Mouse (Mus musculus) hindbrain, embryonic 13.5 days (tissue): Measurements from ENCODE around the gene Olfr1. TPM values are rescaled to one million over a fixed set of nuclear protein-coding genes. Genes with fewer than 3 reads are reported as not detected.

Experiments
- ATAC-seq: fragments of 200-750 bp; cut with Nextera tagmentation; 2 replicates; pipeline ENCODE4 v1.8.0; 2017; ENCODE audit warnings: moderate TSS enrichment; ENCODE audit not compliant: low FRiP score
- H3K27ac ChIP-seq: fragments of 300-500 bp; sonication (generic); 2 replicates; pipeline ENCODE4 v1.5.1; 2015; ENCODE audit warnings: inconsistent platforms, mild to moderate bottlenecking, moderate library complexity
- H3K27me3 ChIP-seq: fragments of 300-500 bp; sonication (generic); 2 replicates; pipeline ENCODE4 v1.6.1; 2015; ENCODE audit warnings: mild to moderate bottlenecking, inconsistent platforms
- H3K36me3 ChIP-seq: fragments of 300-500 bp; sonication (generic); 2 replicates; pipeline ENCODE4 v1.6.1; 2015; ENCODE audit warnings: mild to moderate bottlenecking, inconsistent platforms
- H3K4me1 ChIP-seq: fragments of 300-500 bp; sonication (generic); replicated peaks from 2 replicates; pipeline ENCODE4 v1.6.1; 2015; ENCODE audit warnings: inconsistent platforms
- H3K4me2 ChIP-seq: fragments of 300-500 bp; sonication (generic); 2 replicates; pipeline ENCODE4 v1.6.1; 2015; ENCODE audit warnings: inconsistent platforms, mild to moderate bottlenecking, moderate library complexity
- H3K4me3 ChIP-seq: fragments of 300-500 bp; sonication (generic); 2 replicates; pipeline ENCODE4 v1.5.1; 2015; ENCODE audit warnings: mild to moderate bottlenecking, inconsistent platforms
- H3K9ac ChIP-seq: fragments of 300-500 bp; sonication (generic); 2 replicates; pipeline ENCODE4 v1.6.1; 2015; ENCODE audit warnings: mild to moderate bottlenecking, inconsistent platforms
- H3K9me3 ChIP-seq: fragments of 300-500 bp; sonication (generic); 2 replicates; pipeline ENCODE4 v1.6.1; 2016; ENCODE audit warnings: inconsistent platforms
- WGBS: fragments of 180-500 bp; shearing (Covaris S2); methylation state at CpG from one replicate; pipeline ENCODE4 v1.1.7; 2015; 5-methylcytosine and 5-hydroxymethylcytosine counted together
- polyA plus RNA-seq: library from polyadenylated mRNA; unstranded; fragments of >200 nt; fragmentation: Nextera tagmentation; extraction: Ambion mirVana; gene quantifications from 2 replicates; pipeline ENCODE4 v1.2.1, GENCODE M21; 2015

The Olfr1 gene
- polyA plus RNA-seq, result not detected in 2 replicates

DNA sequence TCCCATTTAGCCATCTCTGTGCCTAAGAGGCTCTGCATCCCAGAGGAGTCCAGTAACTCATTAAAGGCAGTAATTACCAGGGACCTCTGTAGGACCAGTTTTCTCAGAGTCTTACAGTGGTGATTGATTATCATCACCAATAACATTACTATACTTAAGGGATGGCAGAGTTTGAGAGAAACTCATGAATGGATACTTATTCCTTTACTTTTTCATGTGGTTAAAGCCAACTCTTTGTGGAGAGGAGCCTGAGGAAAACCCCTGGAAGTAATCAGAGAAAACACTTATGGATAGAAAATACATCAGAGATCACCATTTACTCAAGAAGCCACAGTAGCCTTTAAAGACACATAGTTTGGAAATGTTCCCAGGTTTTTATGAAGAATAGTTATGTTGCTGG is at the start of gene Olfr1:
Olfr1 (minus strand) TSS at position 101 of the 400 bp plus-strand sequence.
- Histone ChIP-seq H3K27me3 (no peaks in the 10 kb centered on the region), H3K9me3 (0 out of 2 replicates have a peak, but pooled peaks cover 5% of the 10 kb centered on the region), H3K4me3 (no peak within 1 kb of the TSS), H3K4me2 (no peak within 1 kb of the TSS), H3K9ac (no peak within 1 kb of the TSS), H3K36me3 (no peaks in the 10 kb centered on the region), H3K4me1 (no peaks in the 10 kb centered on the region), H3K27ac (no peak within 1 kb of the TSS)
- ATAC-seq, result no peak

DNA sequence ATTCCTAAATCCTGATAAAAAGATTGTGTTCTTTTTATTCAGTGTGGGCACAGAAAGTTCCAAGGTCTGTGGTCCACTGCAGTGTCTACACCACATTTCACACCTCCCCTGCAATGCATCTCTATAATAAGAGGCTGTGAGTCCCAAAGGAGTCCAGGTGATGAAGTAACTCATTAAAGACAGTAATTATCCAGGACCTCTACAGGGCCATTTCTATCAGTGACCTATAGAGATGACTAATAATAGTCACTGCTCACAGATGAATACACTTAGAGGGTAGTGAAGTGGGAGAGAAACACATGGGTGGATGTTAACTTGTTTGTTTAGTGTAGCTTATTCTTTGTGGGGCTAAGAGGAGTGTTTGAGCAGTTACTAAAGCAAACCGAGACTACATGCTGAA is 29.0 kb upstream of the Olfr1 start, which contains the start of gene Olfr378:
Olfr378 (minus strand) TSS at position 101 of the 400 bp plus-strand sequence.
- Histone ChIP-seq H3K27ac (no peak within 1 kb of the TSS), H3K4me2 (no peak within 1 kb of the TSS), H3K27me3 (no peaks in the 10 kb centered on the region), H3K4me1 (no peaks in the 10 kb centered on the region), H3K9me3 (peaks cover 4% of the 10 kb centered on the region), H3K9ac (no peak within 1 kb of the TSS), H3K4me3 (no peak within 1 kb of the TSS), H3K36me3 (no peaks in the 10 kb centered on the region)
- 94% methylated on average over 1 of the region's 1 CpGs for WGBS
- no peak for ATAC-seq

DNA sequence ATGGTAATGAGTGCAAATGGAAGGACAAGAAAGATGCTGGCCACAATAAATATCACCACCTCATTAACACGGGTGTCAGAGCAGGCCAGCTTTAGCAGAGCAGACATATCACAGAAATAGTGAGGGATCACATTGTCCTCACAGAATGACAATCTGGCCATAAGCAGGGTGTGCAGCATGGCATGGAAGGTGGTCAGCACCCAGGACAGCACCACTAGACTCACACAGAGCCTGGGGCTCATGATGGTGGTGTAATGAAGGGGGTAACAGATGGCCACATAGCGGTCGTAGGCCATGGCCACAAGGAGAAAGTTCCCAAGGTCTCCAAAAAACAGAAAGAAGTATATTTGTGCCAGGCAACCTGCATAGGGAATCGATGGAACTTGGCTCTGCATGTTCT is 4.0 kb downstream of the Olfr1 start:
- no peaks in the 10 kb centered on the region for H3K27me3 ChIP-seq
- H3K4me1 ChIP-seq, result no peaks in the 10 kb centered on the region
- no peak overlapping the region for H3K4me3 ChIP-seq
- no peaks in the 10 kb centered on the region for H3K36me3 ChIP-seq
- 0 out of 2 replicates have a peak, but pooled peaks cover 5% of the 10 kb centered on the region for H3K9me3 ChIP-seq
- 79% methylated on average over 4 of the region's 4 CpGs for WGBS
- no peak overlapping the region for H3K4me2 ChIP-seq
- no peak for ATAC-seq
- H3K9ac ChIP-seq, result no peak overlapping the region
- no peak overlapping the region for H3K27ac ChIP-seq

DNA sequence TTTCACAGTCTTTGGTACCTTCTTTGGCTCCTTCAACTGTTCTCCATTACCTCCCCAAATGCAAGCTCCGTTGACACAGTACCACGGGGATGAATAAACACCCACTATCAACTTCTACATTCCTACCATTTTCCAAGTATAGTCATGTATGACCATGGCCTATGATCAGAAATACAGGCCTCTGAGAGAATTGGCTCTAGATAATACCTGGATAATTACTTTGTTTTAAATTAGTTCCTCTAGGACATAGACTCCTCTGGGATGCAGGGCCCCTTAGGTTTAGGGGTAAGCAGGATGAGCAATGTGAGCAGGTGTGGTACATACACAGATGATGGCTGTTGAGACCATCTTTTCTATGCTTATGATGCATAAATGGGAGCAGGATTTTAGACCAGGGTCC is 28.5 kb downstream of the Olfr1 start, which contains the start of gene Olfr376:
Olfr376 (plus strand) TSS at position 301 of the 400 bp plus-strand sequence.
- Histone ChIP-seq H3K27me3 (no peaks in the 10 kb centered on the region), H3K27ac (no peak within 1 kb of the TSS), H3K4me1 (no peaks in the 10 kb centered on the region), H3K9me3 (0 out of 2 replicates have a peak, but pooled peaks cover 2% of the 10 kb centered on the region), H3K4me3 (no peak within 1 kb of the TSS), H3K4me2 (no peak within 1 kb of the TSS), H3K36me3 (no peaks in the 10 kb centered on the region), H3K9ac (no peak within 1 kb of the TSS)
- WGBS, result 93% methylated on average over 2 of the region's 2 CpGs
- ATAC-seq, result no peak

DNA sequence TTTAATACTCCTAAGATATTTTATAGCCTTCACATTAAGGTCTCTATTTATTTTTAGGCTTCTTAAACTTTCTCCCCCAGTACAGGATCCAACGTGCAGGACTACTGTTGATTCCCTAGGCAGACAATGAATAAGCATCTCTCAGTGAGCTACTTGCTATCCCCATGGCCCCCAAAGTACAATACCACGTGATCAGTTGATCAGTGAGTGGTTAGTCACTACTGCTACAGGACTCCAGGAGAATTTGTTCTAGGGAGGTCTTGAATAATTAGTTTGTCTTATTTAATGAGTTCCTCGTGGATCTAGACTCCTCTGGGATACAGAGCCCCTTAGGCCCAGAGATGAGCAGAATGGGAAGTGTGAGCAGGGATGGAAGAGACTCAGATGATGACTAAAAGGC is 48.9 kb downstream of the Olfr1 start, which contains the start of gene Olfr20:
Olfr20 (plus strand) TSS at position 301 of the 400 bp plus-strand sequence.
- ATAC-seq, result no peak
- Histone ChIP-seq H3K36me3 (no peaks in the 10 kb centered on the region), H3K4me1 (no peaks in the 10 kb centered on the region), H3K4me3 (no peak within 1 kb of the TSS), H3K27ac (no peak within 1 kb of the TSS), H3K9me3 (no peaks in the 10 kb centered on the region), H3K27me3 (no peaks in the 10 kb centered on the region), H3K4me2 (no peak within 1 kb of the TSS), H3K9ac (no peak within 1 kb of the TSS)
- 49% methylated on average over 3 of the region's 3 CpGs for WGBS

Other genes starting within 250 kb of the Olfr1 start
- 0.28 and 0.42 TPM in 2 replicates for gene P2rx5, start 239.2 kb downstream of the Olfr1 start, polyA plus RNA-seq
- gene Emc6, start 222.6 kb downstream of the Olfr1 start, polyA plus RNA-seq, result 120 and 136 TPM in 2 replicates
- gene Tax1bp3, start 222.5 kb downstream of the Olfr1 start, polyA plus RNA-seq, result 180 and 185 TPM in 2 replicates
- gene Ctns, start 200.6 kb downstream of the Olfr1 start, polyA plus RNA-seq, result 21.5 and 22.8 TPM in 2 replicates
- 2.0 and 2.3 TPM in 2 replicates for gene Shpk, start 200.2 kb downstream of the Olfr1 start, polyA plus RNA-seq
- gene Trpv1, start 165.3 kb downstream of the Olfr1 start, polyA plus RNA-seq, result 0.41 and 0.86 TPM in 2 replicates
- gene Trpv3, start 132.2 kb downstream of the Olfr1 start, polyA plus RNA-seq, result 0.06 and 0.18 TPM in 2 replicates
- gene Aspa, start 70.0 kb downstream of the Olfr1 start, polyA plus RNA-seq, result 0.84 and 2.4 TPM in 2 replicates
- gene Gm49340, start 69.9 kb downstream of the Olfr1 start, polyA plus RNA-seq, result not detected in 2 replicates
- not detected in 2 replicates for gene Spata22, start 69.9 kb downstream of the Olfr1 start, polyA plus RNA-seq
- not detected in 2 replicates for gene Olfr20, start 48.8 kb downstream of the Olfr1 start, polyA plus RNA-seq
- gene Olfr376, start 28.4 kb downstream of the Olfr1 start, polyA plus RNA-seq, result not detected in 2 replicates
- gene Olfr378, start 28.9 kb upstream of the Olfr1 start, polyA plus RNA-seq, result not detected in 2 replicates
- not detected in 2 replicates for gene Olfr380, start 57.9 kb upstream of the Olfr1 start, polyA plus RNA-seq
- gene Olfr381, start 92.0 kb upstream of the Olfr1 start, polyA plus RNA-seq, result not detected in 2 replicates
- not detected in 2 replicates for gene Olfr382, start 117.6 kb upstream of the Olfr1 start, polyA plus RNA-seq
- not detected in 2 replicates for gene Olfr385, start 193.4 kb upstream of the Olfr1 start, polyA plus RNA-seq
- not detected in 2 replicates for gene Olfr384, start 199.0 kb upstream of the Olfr1 start, polyA plus RNA-seq